Mouse (Mus musculus) thymus, adult 2 months (tissue): ENCODE results near the gene Alcam.

ENCODE experiments used
- CTCF ChIP-seq: fragments of 200-500 bp; IDR thresholded peaks from 2 replicates; pipeline ENCODE4 v1.5.1; 2012; ENCODE audit warnings: mild to moderate bottlenecking, control low read depth, low read length, moderate library complexity, borderline replicate concordance; ENCODE audit not compliant: control insufficient read depth, poor library complexity, insufficient read depth; ENCODE audit errors: extremely low read depth
- POLR2A ChIP-seq: fragments of 200-500 bp; IDR thresholded peaks from 2 replicates; pipeline ENCODE4 v1.6.1; 2012; ENCODE audit warnings: mild to moderate bottlenecking, low read length, control low read depth, moderate library complexity; ENCODE audit not compliant: control insufficient read depth, poor library complexity, insufficient read depth; ENCODE audit errors: extremely low read depth

- no peak for TF ChIP-seq CTCF
- no peak for TF ChIP-seq POLR2A
These were observed 223.9 kb downstream of the Alcam start for GRCm38 (mm10) chr16:52229930-52230329.
